Mouse (Mus musculus): ENCODE results near the gene Stxbp6.

Gene Stxbp6

GRCm38 (mm10) chr12:45009984-45010611, 64.4 kb downstream of the Stxbp6 start:
- CTCF ChIA-PET, result no interaction called here
- POLR2A ChIA-PET, result no interaction called here

- CTCF ChIA-PET, result no interaction called here
- POLR2A ChIA-PET, result no interaction called here
Observed at GRCm38 (mm10) chr12:45006569-45006968, 67.9 kb downstream of the Stxbp6 start.

GRCm38 (mm10) chr12:45006049-45006448, 68.5 kb downstream of the Stxbp6 start:
- CTCF ChIA-PET, result no interaction called here
- POLR2A ChIA-PET, result no interaction called here

GRCm38 (mm10) chr12:45001996-45002395, 72.5 kb downstream of the Stxbp6 start:
- POLR2A ChIA-PET, result no interaction called here
- CTCF ChIA-PET, result no interaction called here

GRCm38 (mm10) chr12:44997422-44997821, 77.1 kb downstream of the Stxbp6 start:
- ChIA-PET CTCF (no interaction called here), POLR2A (no interaction called here)

- ChIA-PET POLR2A (no interaction called here), CTCF (no interaction called here)
Observed at GRCm38 (mm10) chr12:44996897-44997296, 77.6 kb downstream of the Stxbp6 start.

GRCm38 (mm10) chr12:44996274-44996673, 78.2 kb downstream of the Stxbp6 start:
- CTCF ChIA-PET, result no interaction called here
- POLR2A ChIA-PET, result no interaction called here

GRCm38 (mm10) chr12:44993391-44993790, 81.1 kb downstream of the Stxbp6 start:
- CTCF ChIA-PET, result no interaction called here

GRCm38 (mm10) chr12:44992847-44993246, 81.7 kb downstream of the Stxbp6 start:
- ChIA-PET CTCF (no interaction called here), POLR2A (interaction anchor here in 1 of 4 experiments (0.9 kb wide), 1 partner anchor 783 kb away, joined by 3 read pairs; the partner anchor contains the start of gene Dnajb9)

More at GRCm38 (mm10) chr12:44993391-44993790, 81.1 kb downstream of the Stxbp6 start:
- POLR2A ChIA-PET, result interaction anchor here in 1 of 4 experiments (0.9 kb wide), 1 partner anchor 783 kb away, joined by 3 read pairs; the partner anchor contains the start of gene Dnajb9

- POLR2A ChIA-PET, result no interaction called here
Observed at GRCm38 (mm10) chr12:44990379-44990778, 84.1 kb downstream of the Stxbp6 start.

GRCm38 (mm10) chr12:44989011-44989410, 85.5 kb downstream of the Stxbp6 start:
- POLR2A ChIA-PET, result no interaction called here
- CTCF ChIA-PET, result no interaction called here

More at GRCm38 (mm10) chr12:44990379-44990778, 84.1 kb downstream of the Stxbp6 start:
- CTCF ChIA-PET, result no interaction called here

GRCm38 (mm10) chr12:44987762-44988161, 86.7 kb downstream of the Stxbp6 start:
- CTCF ChIA-PET, result no interaction called here
- POLR2A ChIA-PET, result no interaction called here

- ChIA-PET CTCF (no interaction called here), POLR2A (no interaction called here)
Observed at GRCm38 (mm10) chr12:44979316-44979848, 95.1 kb downstream of the Stxbp6 start.

- ChIA-PET CTCF (no interaction called here), POLR2A (no interaction called here)
Observed at GRCm38 (mm10) chr12:44975266-44975665, 99.2 kb downstream of the Stxbp6 start.

GRCm38 (mm10) chr12:44971477-44971876, 103.0 kb downstream of the Stxbp6 start:
- CTCF ChIA-PET, result no interaction called here

GRCm38 (mm10) chr12:44967448-44967847, 107.1 kb downstream of the Stxbp6 start:
- ChIA-PET CTCF (no interaction called here), POLR2A (no interaction called here)

More at GRCm38 (mm10) chr12:44971477-44971876, 103.0 kb downstream of the Stxbp6 start:
- POLR2A ChIA-PET, result no interaction called here

GRCm38 (mm10) chr12:44957474-44957873, 117.0 kb downstream of the Stxbp6 start:
- POLR2A ChIA-PET, result no interaction called here
- CTCF ChIA-PET, result no interaction called here

GRCm38 (mm10) chr12:44953121-44953520, 121.4 kb downstream of the Stxbp6 start:
- POLR2A ChIA-PET, result no interaction called here
- CTCF ChIA-PET, result no interaction called here

GRCm38 (mm10) chr12:44952072-44952471, 122.4 kb downstream of the Stxbp6 start:
- CTCF ChIA-PET, result no interaction called here
- POLR2A ChIA-PET, result no interaction called here

- ChIA-PET POLR2A (no interaction called here), CTCF (no interaction called here)
Observed at GRCm38 (mm10) chr12:44950559-44950958, 124.0 kb downstream of the Stxbp6 start.

GRCm38 (mm10) chr12:44947823-44948222, 126.7 kb downstream of the Stxbp6 start:
- ChIA-PET POLR2A (no interaction called here), CTCF (no interaction called here)

- ChIA-PET POLR2A (interaction anchor here in 1 of 4 experiments (0.7 kb wide), 1 partner anchor 226 kb away, joined by 4 read pairs; no protein-coding TSS in a partner anchor), CTCF (no interaction called here)
Observed at GRCm38 (mm10) chr12:44940325-44940724, 134.2 kb downstream of the Stxbp6 start.

Data from embryonic stem cell, embryonic (primary cell).